Mouse (Mus musculus) liver, embryonic 12.5 days (tissue): ENCODE data around the gene Ngfr. TPM values are rescaled to one million over a fixed set of nuclear protein-coding genes. Genes with fewer than 3 reads are reported as not detected.

ENCODE experiments used
- ATAC-seq: fragments of 200-750 bp; cut with Nextera tagmentation; 2 replicates; pipeline ENCODE4 v1.8.0; 2017; ENCODE audit warnings: moderate number of reproducible peaks, mild to moderate bottlenecking, moderate library complexity
- H3K27ac ChIP-seq: fragments of 300-500 bp; sonication (generic); 2 replicates; pipeline ENCODE4 v1.5.1; 2016; ENCODE audit warnings: mild to moderate bottlenecking
- H3K27me3 ChIP-seq: fragments of 300-500 bp; sonication (generic); replicated peaks from 2 replicates; pipeline ENCODE4 v1.6.1; 2016; ENCODE audit warnings: mild to moderate bottlenecking, moderate library complexity
- H3K36me3 ChIP-seq: fragments of 300-500 bp; sonication (generic); 2 replicates; pipeline ENCODE4 v1.6.1; 2016; ENCODE audit warnings: mild to moderate bottlenecking, moderate library complexity
- H3K4me1 ChIP-seq: fragments of 300-500 bp; sonication (generic); 2 replicates; pipeline ENCODE4 v1.6.1; 2016
- H3K4me2 ChIP-seq: fragments of 300-500 bp; sonication (generic); 2 replicates; pipeline ENCODE4 v1.6.1; 2016; ENCODE audit warnings: mild to moderate bottlenecking, moderate library complexity
- H3K4me3 ChIP-seq: fragments of 300-500 bp; sonication (generic); 2 replicates; pipeline ENCODE4 v1.5.1; 2016; ENCODE audit warnings: mild to moderate bottlenecking, moderate library complexity
- H3K9ac ChIP-seq: fragments of 300-500 bp; sonication (generic); 2 replicates; pipeline ENCODE4 v1.6.1; 2016; ENCODE audit warnings: mild to moderate bottlenecking, moderate library complexity
- H3K9me3 ChIP-seq: fragments of 300-500 bp; sonication (generic); replicated peaks from 2 replicates; pipeline ENCODE4 v1.6.1; 2016; ENCODE audit warnings: mild to moderate bottlenecking, moderate library complexity
- WGBS: fragments of 180-500 bp; shearing (Covaris S2); methylation state at CpG from one replicate; pipeline ENCODE4 v1.1.7; 2016; ENCODE audit not compliant: insufficient replicate concordance; 5-methylcytosine and 5-hydroxymethylcytosine counted together
- polyA plus RNA-seq: library from polyadenylated mRNA; unstranded; fragments of >200 nt; fragmentation: Nextera tagmentation; extraction: Ambion mirVana; gene quantifications from 2 replicates; pipeline ENCODE4 v1.2.1, GENCODE M21; 2016

Ngfr gene
- polyA plus RNA-seq, 1 experiment from 2014 or later: 4.8 TPM

GRCm38 (mm10) chr11:95592691-95593090, 5.2 kb upstream of the Ngfr start:
- Histone ChIP-seq H3K4me3 (no peak overlapping the region), H3K4me2 (no peak overlapping the region), H3K9ac (no peak overlapping the region), H3K27me3 (peaks cover 99% of the 10 kb centered on the region), H3K4me1 (peaks cover 14% of the 10 kb centered on the region), H3K27ac (no peak overlapping the region), H3K9me3 (no peaks in the 10 kb centered on the region), H3K36me3 (no peaks in the 10 kb centered on the region)
- ATAC-seq: no peak
- WGBS: 57% methylated on average over 1 of the region's 1 CpGs

DNA sequence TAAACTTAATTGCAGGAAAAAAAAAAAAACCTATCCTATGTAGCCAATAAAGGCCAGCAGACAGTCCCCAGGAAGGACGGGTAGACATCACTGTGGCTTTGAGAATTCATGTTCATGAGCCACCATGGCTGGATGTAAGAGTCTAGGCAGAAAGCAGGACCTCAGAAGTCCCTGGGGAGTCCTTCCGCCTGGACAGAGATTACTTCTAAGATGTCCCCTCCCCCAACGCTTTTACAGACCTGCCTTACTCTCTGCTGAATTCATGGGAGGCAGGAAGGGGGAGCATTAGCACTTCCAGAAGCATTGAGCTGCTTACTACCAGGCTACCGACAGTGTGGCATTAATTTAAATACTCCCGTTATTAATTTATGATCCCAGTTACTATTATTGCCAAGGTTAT, 1.7 kb upstream of the Ngfr start:
- Histone ChIP-seq H3K9ac (no peak overlapping the region), H3K36me3 (no peaks in the 10 kb centered on the region), H3K9me3 (no peaks in the 10 kb centered on the region), H3K27ac (no peak overlapping the region), H3K4me2 (no peak overlapping the region), H3K27me3 (peaks cover 99% of the 10 kb centered on the region), H3K4me1 (peaks cover 2% of the 10 kb centered on the region), H3K4me3 (no peak overlapping the region)
- 26% methylated on average over 5 of the region's 5 CpGs for WGBS
- ATAC-seq: no peak

GRCm38 (mm10) chr11:95586751-95587422, 648 bp downstream of the Ngfr start:
- peak overlapping the region; percentile 33 for H3K4me3 ChIP-seq
- H3K4me2 ChIP-seq: peak overlapping the region; percentile 51
- peaks cover 99% of the 10 kb centered on the region for H3K27me3 ChIP-seq
- peaks cover 2% of the 10 kb centered on the region for H3K4me1 ChIP-seq
- H3K27ac ChIP-seq: no peak overlapping the region
- H3K9me3 ChIP-seq: no peaks in the 10 kb centered on the region
- no peaks in the 10 kb centered on the region for H3K36me3 ChIP-seq
- WGBS: 3% methylated on average over 27 of the region's 27 CpGs
- no peak for ATAC-seq
- H3K9ac ChIP-seq: no peak overlapping the region

DNA sequence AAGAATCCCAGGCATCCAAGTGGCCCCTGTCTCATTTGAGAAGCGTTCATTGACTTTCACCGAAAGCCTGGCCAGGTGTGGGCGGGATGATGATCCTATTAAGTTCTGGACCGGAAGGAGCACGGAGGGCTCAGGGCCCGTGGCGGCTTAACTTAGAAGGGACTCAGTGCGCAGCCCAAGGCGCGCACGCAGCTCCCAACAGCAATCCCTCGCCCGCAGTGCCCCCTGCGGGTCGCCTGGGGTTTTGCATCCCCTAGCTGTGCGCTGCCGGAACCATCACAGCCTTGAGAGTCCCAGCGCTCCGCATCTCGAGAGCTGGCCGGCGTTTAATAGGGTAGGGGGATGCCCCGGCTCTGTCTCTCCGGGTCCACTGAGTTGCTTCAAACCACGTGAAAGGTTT, 1.4 kb downstream of the Ngfr start:
- peak overlapping the region; percentile 51 for H3K4me2 ChIP-seq
- no peak overlapping the region for H3K9ac ChIP-seq
- no peak overlapping the region for H3K27ac ChIP-seq
- H3K27me3 ChIP-seq: peaks cover 99% of the 10 kb centered on the region
- under 1% methylated on average over 25 of the region's 25 CpGs for WGBS
- no peaks in the 10 kb centered on the region for H3K9me3 ChIP-seq
- no peak for ATAC-seq
- H3K4me3 ChIP-seq: peak overlapping the region; percentile 33
- peaks cover 2% of the 10 kb centered on the region for H3K4me1 ChIP-seq
- no peaks in the 10 kb centered on the region for H3K36me3 ChIP-seq

DNA sequence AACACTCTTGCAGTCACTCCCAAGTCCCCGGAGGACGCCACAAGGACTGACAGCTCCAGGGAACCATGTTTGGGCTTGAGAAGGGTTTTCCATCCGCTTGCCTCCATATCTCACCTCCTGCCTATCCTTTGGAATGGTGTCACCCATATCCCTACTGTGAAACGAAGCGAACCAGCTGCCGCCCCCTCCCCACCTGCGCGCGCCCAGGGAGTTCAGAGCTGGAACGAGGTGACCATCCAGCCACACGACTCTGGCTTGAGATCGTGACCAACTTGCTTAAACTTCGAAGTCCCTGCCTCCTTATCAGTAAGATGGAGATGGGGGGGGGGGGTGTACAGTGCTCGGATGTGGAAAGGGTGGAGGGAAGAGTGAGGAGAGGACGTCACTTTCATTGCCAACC, 1.9 kb downstream of the Ngfr start:
- Histone ChIP-seq H3K36me3 (no peaks in the 10 kb centered on the region), H3K27ac (no peak overlapping the region), H3K4me2 (peak overlapping the region; percentile 51), H3K27me3 (peaks cover 99% of the 10 kb centered on the region), H3K9me3 (no peaks in the 10 kb centered on the region), H3K4me1 (peaks cover 2% of the 10 kb centered on the region), H3K9ac (no peak overlapping the region), H3K4me3 (peak overlapping the region; percentile 33; the same call in 1 of the 2 replicates)
- ATAC-seq: no peak
- WGBS: 1% methylated on average over 15 of the region's 15 CpGs

GRCm38 (mm10) chr11:95585281-95585680, 2.3 kb downstream of the Ngfr start:
- peaks cover 2% of the 10 kb centered on the region for H3K4me1 ChIP-seq
- H3K27ac ChIP-seq: no peak overlapping the region
- H3K27me3 ChIP-seq: peaks cover 99% of the 10 kb centered on the region
- 2% methylated on average over 24 of the region's 24 CpGs for WGBS
- H3K4me3 ChIP-seq: peak overlapping the region; percentile 33; the same call in 1 of the 2 replicates
- ATAC-seq: no peak
- H3K9ac ChIP-seq: no peak overlapping the region
- peak overlapping the region; percentile 51 for H3K4me2 ChIP-seq
- no peaks in the 10 kb centered on the region for H3K36me3 ChIP-seq
- H3K9me3 ChIP-seq: no peaks in the 10 kb centered on the region

- peaks cover 100% of the 10 kb centered on the region for H3K27me3 ChIP-seq
- no peak overlapping the region for H3K27ac ChIP-seq
- no peak overlapping the region for H3K4me3 ChIP-seq
- no peaks in the 10 kb centered on the region for H3K9me3 ChIP-seq
- H3K4me2 ChIP-seq: no peak overlapping the region
- H3K9ac ChIP-seq: no peak overlapping the region
- no peaks in the 10 kb centered on the region for H3K36me3 ChIP-seq
- WGBS: 13% methylated on average over 9 of the region's 9 CpGs
- peaks cover 2% of the 10 kb centered on the region for H3K4me1 ChIP-seq
- ATAC-seq: no peak
Measured at GRCm38 (mm10) chr11:95584651-95585050, 2.9 kb downstream of the Ngfr start.

- no peaks in the 10 kb centered on the region for H3K36me3 ChIP-seq
- peaks cover 100% of the 10 kb centered on the region for H3K27me3 ChIP-seq
- no peak overlapping the region for H3K9ac ChIP-seq
- ATAC-seq: no peak
- H3K27ac ChIP-seq: no peak overlapping the region
- H3K4me3 ChIP-seq: no peak overlapping the region
- H3K4me1 ChIP-seq: peaks cover 2% of the 10 kb centered on the region
- 38% methylated on average over 6 of the region's 6 CpGs for WGBS
- H3K9me3 ChIP-seq: no peaks in the 10 kb centered on the region
- H3K4me2 ChIP-seq: no peak overlapping the region
Measured at GRCm38 (mm10) chr11:95583396-95583795, 4.1 kb downstream of the Ngfr start.

DNA sequence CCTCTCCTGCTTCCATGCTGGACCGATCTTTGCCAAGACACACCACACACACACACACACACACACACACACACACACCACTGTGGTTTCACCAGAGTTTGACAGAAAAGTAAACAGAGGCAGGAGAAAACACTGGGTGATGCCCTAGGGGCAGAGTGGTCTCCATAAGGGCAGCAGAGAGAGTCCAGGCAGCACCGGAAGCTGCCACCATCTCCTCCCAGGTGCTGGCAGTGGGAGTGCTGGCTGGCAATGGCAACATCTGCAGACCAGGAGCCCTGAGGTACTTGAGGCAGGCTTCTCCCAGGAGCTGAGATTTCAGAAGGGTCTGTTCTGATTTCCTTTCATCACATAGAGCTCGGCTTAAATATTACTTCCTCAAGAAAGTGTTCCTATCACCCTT, 5.3 kb downstream of the Ngfr start:
- Histone ChIP-seq H3K4me3 (no peak overlapping the region), H3K36me3 (no peaks in the 10 kb centered on the region), H3K4me1 (peaks cover 2% of the 10 kb centered on the region), H3K27me3 (peaks cover 100% of the 10 kb centered on the region), H3K27ac (no peak overlapping the region), H3K9me3 (no peaks in the 10 kb centered on the region), H3K4me2 (no peak overlapping the region), H3K9ac (no peak overlapping the region)
- 47% methylated on average over 3 of the region's 3 CpGs for WGBS
- ATAC-seq: no peak

DNA sequence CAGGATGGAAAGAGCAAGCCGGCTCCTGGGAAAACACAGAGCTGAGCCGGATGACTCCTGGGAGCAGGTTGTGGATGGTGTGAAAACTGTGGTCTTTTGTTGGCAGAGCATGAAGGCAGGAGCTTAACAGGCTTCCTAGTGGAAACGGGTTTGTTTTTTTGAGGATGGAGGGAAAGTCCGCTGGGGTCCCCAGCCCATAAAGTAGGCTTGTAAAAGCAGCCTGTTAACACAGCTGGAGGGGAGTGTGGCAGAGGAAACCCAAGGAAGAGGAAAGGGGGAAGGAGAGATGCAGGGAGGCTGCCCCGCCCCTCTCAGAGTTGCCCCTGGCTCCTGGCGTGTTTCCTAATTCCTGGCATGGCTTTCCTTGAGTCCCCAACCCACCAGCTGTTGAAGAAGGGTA, 8.1 kb downstream of the Ngfr start:
- Histone ChIP-seq H3K27ac (no peak overlapping the region), H3K4me2 (no peak overlapping the region), H3K4me1 (0 out of 2 replicates have a peak, but pooled peaks cover 5% of the 10 kb centered on the region), H3K9me3 (no peaks in the 10 kb centered on the region), H3K4me3 (no peak overlapping the region), H3K9ac (no peak overlapping the region), H3K27me3 (peaks cover 96% of the 10 kb centered on the region), H3K36me3 (no peaks in the 10 kb centered on the region)
- no peak for ATAC-seq
- 15% methylated on average over 6 of the region's 6 CpGs for WGBS

DNA sequence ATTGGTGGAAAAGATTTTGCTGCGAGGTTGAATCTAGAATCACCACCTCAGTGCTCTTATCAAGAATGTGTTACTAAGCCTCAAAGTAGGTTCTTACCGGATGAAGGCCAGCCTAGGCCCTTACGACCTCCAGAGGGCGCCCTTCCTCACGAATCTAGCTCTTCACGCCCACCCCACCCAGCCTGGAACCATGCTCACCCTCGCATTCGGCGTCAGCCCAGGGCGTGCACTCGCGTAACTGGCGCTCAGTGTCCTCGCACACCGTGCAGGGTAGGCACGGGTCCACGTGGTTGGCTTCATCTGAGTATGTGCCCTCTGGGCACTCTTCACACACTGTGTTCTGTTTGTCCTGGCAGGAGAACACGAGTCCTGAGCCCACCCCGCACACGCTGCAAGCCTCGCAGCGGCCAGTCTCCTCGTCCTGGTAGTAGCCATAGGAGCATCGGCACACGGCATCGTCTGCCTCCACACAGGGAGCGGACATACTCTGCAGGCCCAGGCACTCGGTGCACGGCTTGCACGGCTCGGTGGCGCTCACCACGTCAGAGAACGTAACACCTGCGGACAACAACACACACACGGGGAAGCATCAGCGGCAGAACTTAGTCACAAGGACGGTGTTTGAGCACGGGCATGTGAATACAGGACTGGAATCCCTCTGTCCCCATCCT, 9.6 kb downstream of the Ngfr start:
- H3K4me1 ChIP-seq: 0 out of 2 replicates have a peak, but pooled peaks cover 5% of the 10 kb centered on the region
- ATAC-seq: peak; percentile 30; the same call in 1 of the 2 replicates
- no peaks in the 10 kb centered on the region for H3K9me3 ChIP-seq
- no peak overlapping the region for H3K4me3 ChIP-seq
- no peak overlapping the region for H3K9ac ChIP-seq
- 10% methylated on average over 39 of the region's 39 CpGs for WGBS
- peak overlapping the region; percentile 26; the same call in 1 of the 2 replicates for H3K4me2 ChIP-seq
- no peaks in the 10 kb centered on the region for H3K36me3 ChIP-seq
- H3K27me3 ChIP-seq: peaks cover 95% of the 10 kb centered on the region
- no peak overlapping the region for H3K27ac ChIP-seq

GRCm38 (mm10) chr11:95576299-95576698, 11.2 kb downstream of the Ngfr start:
- Histone ChIP-seq H3K4me2 (no peak overlapping the region), H3K36me3 (no peaks in the 10 kb centered on the region), H3K27ac (no peak overlapping the region), H3K27me3 (peaks cover 91% of the 10 kb centered on the region), H3K4me3 (no peak overlapping the region), H3K9ac (no peak overlapping the region), H3K9me3 (no peaks in the 10 kb centered on the region), H3K4me1 (peaks cover 6% of the 10 kb centered on the region; the same call in 1 of the 2 replicates)
- WGBS: 38% methylated on average over 8 of the region's 8 CpGs
- no peak for ATAC-seq
